Mouse (Mus musculus) erythroblast, embryonic 14.5 days (primary cell): ENCODE data around the gene Ano9. TPM values are rescaled to one million over a fixed set of nuclear protein-coding genes. Genes with fewer than 3 reads are reported as not detected.

Source experiments
- H3K27me3 ChIP-seq: 2 replicates; pipeline ENCODE4 v1.6.1; 2012; ENCODE audit warnings: inconsistent platforms; ENCODE audit not compliant: control insufficient read depth
- H3K36me3 ChIP-seq: 2 replicates; pipeline ENCODE4 v1.6.1; 2012; ENCODE audit warnings: mild to moderate bottlenecking, inconsistent platforms; ENCODE audit not compliant: control insufficient read depth
- H3K4me1 ChIP-seq: 2 replicates; pipeline ENCODE4 v1.6.1; 2012; ENCODE audit warnings: inconsistent platforms; ENCODE audit not compliant: control insufficient read depth
- H3K4me3 ChIP-seq: replicated peaks from 2 replicates; pipeline ENCODE3; 2012; ENCODE audit warnings: moderate library complexity, mild to moderate bottlenecking, inconsistent platforms
- H3K9me3 ChIP-seq: 2 replicates; pipeline ENCODE4 v1.6.1; 2012; ENCODE audit warnings: low read length, inconsistent platforms, mixed read lengths; ENCODE audit not compliant: control insufficient read depth
- GATA1 ChIP-seq: IDR thresholded peaks from 2 replicates; pipeline ENCODE4 v1.6.1; 2012; ENCODE audit warnings: low read length, inconsistent platforms, mixed read lengths
- TAL1 ChIP-seq: IDR thresholded peaks from 3 replicates; pipeline ENCODE4 v1.6.1; 2012; ENCODE audit warnings: low read length, inconsistent platforms, mixed read lengths
- polyA plus RNA-seq: library from polyadenylated mRNA; stranded (reverse); fragments of >175 nt; gene quantifications from 2 replicates; pipeline ENCODE4 v1.2.3, GENCODE M21; 2012

Ano9 gene
- polyA plus RNA-seq, 1 experiment: not detected

GRCm38 (mm10) chr7:141072017-141072745, 45.4 kb downstream of the Ano9 start:
- no peaks in the 10 kb centered on the region for H3K36me3 ChIP-seq
- TF ChIP-seq TAL1 (no peak), GATA1 (no peak)
- H3K9me3 ChIP-seq: no peaks in the 10 kb centered on the region; the same call in 1 of the 2 replicates
- no peak overlapping the region for H3K4me3 ChIP-seq
- peaks cover 74% of the 10 kb centered on the region for H3K27me3 ChIP-seq
- H3K4me1 ChIP-seq: peaks cover 10% of the 10 kb centered on the region

GRCm38 (mm10) chr7:141070058-141070862, 47.3 kb downstream of the Ano9 start:
- H3K9me3 ChIP-seq: no peaks in the 10 kb centered on the region; the same call in 1 of the 2 replicates
- H3K4me1 ChIP-seq: peaks cover 10% of the 10 kb centered on the region
- H3K36me3 ChIP-seq: no peaks in the 10 kb centered on the region
- H3K27me3 ChIP-seq: peaks cover 68% of the 10 kb centered on the region
- H3K4me3 ChIP-seq: no peak overlapping the region
- TF ChIP-seq GATA1 (no peak), TAL1 (no peak)

- H3K4me1 ChIP-seq: peaks cover 12% of the 10 kb centered on the region
- H3K27me3 ChIP-seq: peaks cover 71% of the 10 kb centered on the region
Observed at GRCm38 (mm10) chr7:141068351-141068750, 49.3 kb downstream of the Ano9 start.

GRCm38 (mm10) chr7:141064576-141064975, 53.0 kb downstream of the Ano9 start:
- H3K27me3 ChIP-seq: peaks cover 76% of the 10 kb centered on the region
- TF ChIP-seq TAL1 (no peak), GATA1 (no peak)

More at GRCm38 (mm10) chr7:141068351-141068750, 49.3 kb downstream of the Ano9 start:
- H3K36me3 ChIP-seq: no peaks in the 10 kb centered on the region
- TF ChIP-seq GATA1 (no peak), TAL1 (no peak)
- H3K9me3 ChIP-seq: no peaks in the 10 kb centered on the region; the same call in 1 of the 2 replicates
- no peak overlapping the region for H3K4me3 ChIP-seq

GRCm38 (mm10) chr7:141064175-141064574, 53.4 kb downstream of the Ano9 start:
- TF ChIP-seq TAL1: no peak
- no peak for TF ChIP-seq GATA1
- Histone ChIP-seq H3K9me3 (no peaks in the 10 kb centered on the region; the same call in 1 of the 2 replicates), H3K4me3 (no peak overlapping the region), H3K4me1 (peaks cover 22% of the 10 kb centered on the region), H3K27me3 (peaks cover 77% of the 10 kb centered on the region), H3K36me3 (no peaks in the 10 kb centered on the region)

More at GRCm38 (mm10) chr7:141064576-141064975, 53.0 kb downstream of the Ano9 start:
- Histone ChIP-seq H3K4me3 (no peak overlapping the region), H3K9me3 (no peaks in the 10 kb centered on the region; the same call in 1 of the 2 replicates), H3K36me3 (no peaks in the 10 kb centered on the region), H3K4me1 (peaks cover 22% of the 10 kb centered on the region)

GRCm38 (mm10) chr7:141063353-141063752, 54.3 kb downstream of the Ano9 start:
- TF ChIP-seq GATA1 (no peak), TAL1 (no peak)
- peaks cover 78% of the 10 kb centered on the region for H3K27me3 ChIP-seq
- H3K4me1 ChIP-seq: peaks cover 22% of the 10 kb centered on the region
- no peaks in the 10 kb centered on the region for H3K36me3 ChIP-seq
- no peaks in the 10 kb centered on the region; the same call in 1 of the 2 replicates for H3K9me3 ChIP-seq
- no peak overlapping the region for H3K4me3 ChIP-seq

- H3K4me1 ChIP-seq: peaks cover 22% of the 10 kb centered on the region
- H3K4me3 ChIP-seq: no peak overlapping the region
- H3K27me3 ChIP-seq: peaks cover 78% of the 10 kb centered on the region
- H3K9me3 ChIP-seq: no peaks in the 10 kb centered on the region; the same call in 1 of the 2 replicates
- no peak for TF ChIP-seq GATA1
- no peak for TF ChIP-seq TAL1
- H3K36me3 ChIP-seq: no peaks in the 10 kb centered on the region
Observed at GRCm38 (mm10) chr7:141062525-141062924, 55.1 kb downstream of the Ano9 start.

GRCm38 (mm10) chr7:141061269-141061692, 56.3 kb downstream of the Ano9 start:
- no peak for TF ChIP-seq GATA1
- TF ChIP-seq TAL1: no peak
- Histone ChIP-seq H3K9me3 (no peaks in the 10 kb centered on the region; the same call in 1 of the 2 replicates), H3K27me3 (peaks cover 76% of the 10 kb centered on the region), H3K4me3 (peak overlapping the region; percentile 31), H3K36me3 (no peaks in the 10 kb centered on the region), H3K4me1 (peaks cover 22% of the 10 kb centered on the region)
